Comparison of ENCODE assay signal across 8 mouse cellular contexts in genomic region chr1:180386951-180387749, GRCm38 (mm10). TPM values are rescaled to one million over a fixed set of nuclear protein-coding genes. Genes with fewer than 3 reads are reported as not detected.
DNase-seq lines count a peak whose midpoint lies in the region; ATAC-seq lines count a peak whose summit lies in the region.

No protein-coding gene starts in this region.

- DNase-seq in CD4-positive, CD25-positive, alpha-beta regulatory T cell, adult 2 months (ENCODE audit: low read depth, low spot score): peak; percentile 96
- DNase-seq in c-Kit-negative CD71-positive TER-119-positive erythroid progenitor cells, embryonic 14.5 days (ENCODE audit: low read depth, low spot score): peak; percentile 98
- peak; percentile 99 for DNase-seq in forebrain, embryonic 10.5 days (ENCODE audit: extremely low spot score, low spot score)
- peak; percentile 99 for DNase-seq in kidney, postnatal 36 days
- DNase-seq in telencephalon, adult 2 months (ENCODE audit: low read depth, low spot score): peak; percentile 97

- no peaks in the 10 kb centered on the region for H3K9me3 ChIP-seq in forebrain, embryonic 10.5 days
- no peaks in the 10 kb centered on the region for H3K9me3 ChIP-seq in heart, embryonic 16.5 days (replicated peaks; ENCODE audit: control insufficient read depth, low read length)
- H3K9me3 ChIP-seq in liver, embryonic 15.5 days (replicated peaks): no peaks in the 10 kb centered on the region
- no peaks in the 10 kb centered on the region for H3K9me3 ChIP-seq in neural tube, embryonic 12.5 days

- peak overlapping the region; percentile 86 for H3K27ac ChIP-seq in forebrain, embryonic 10.5 days
- peak overlapping the region; percentile 85 for H3K27ac ChIP-seq in heart, embryonic 16.5 days (ENCODE audit: low read length)
- peak overlapping the region; percentile 86 for H3K27ac ChIP-seq in liver, embryonic 15.5 days (replicated peaks)
- H3K27ac ChIP-seq in neural tube, embryonic 12.5 days: no peak overlapping the region

- H3K4me3 ChIP-seq in forebrain, embryonic 10.5 days: peak overlapping the region; percentile 56
- peak overlapping the region; percentile 52 for H3K4me3 ChIP-seq in heart, embryonic 16.5 days (ENCODE audit: low read length)
- peak overlapping the region; percentile 61 for H3K4me3 ChIP-seq in liver, embryonic 15.5 days (replicated peaks)
- peak overlapping the region; percentile 37 for H3K4me3 ChIP-seq in neural tube, embryonic 12.5 days

- H3K27me3 ChIP-seq in forebrain, embryonic 10.5 days (ENCODE audit: poor library complexity, severe bottlenecking): no peaks in the 10 kb centered on the region
- H3K27me3 ChIP-seq in heart, embryonic 16.5 days (ENCODE audit: control insufficient read depth, insufficient read depth, low read length): no peaks in the 10 kb centered on the region
- no peaks in the 10 kb centered on the region for H3K27me3 ChIP-seq in liver, embryonic 15.5 days
- no peaks in the 10 kb centered on the region for H3K27me3 ChIP-seq in neural tube, embryonic 12.5 days (replicated peaks)

- H3K4me1 ChIP-seq in forebrain, embryonic 10.5 days: peaks cover 33% of the 10 kb centered on the region
- H3K4me1 ChIP-seq in heart, embryonic 16.5 days (ENCODE audit: control insufficient read depth, insufficient read depth, low read length): peaks cover 46% of the 10 kb centered on the region
- H3K4me1 ChIP-seq in liver, embryonic 15.5 days (replicated peaks): peaks cover 47% of the 10 kb centered on the region
- peaks cover 8% of the 10 kb centered on the region; the same call in 1 of the 2 replicates for H3K4me1 ChIP-seq in neural tube, embryonic 12.5 days

- ATAC-seq in heart, embryonic 16.5 days (replicated peaks; ENCODE audit: extremely low read depth, insufficient read depth, low FRiP score): peak; percentile 97
- peak; percentile 98 for ATAC-seq in liver, embryonic 15.5 days (ENCODE audit: insufficient read depth)
- peak; percentile 97 for ATAC-seq in neural tube, embryonic 12.5 days (ENCODE audit: low FRiP score, low read depth)

- H3K4me2 ChIP-seq in heart, embryonic 16.5 days (ENCODE audit: low read depth, low read length): peak overlapping the region; percentile 64
- peak overlapping the region; percentile 85 for H3K4me2 ChIP-seq in liver, embryonic 15.5 days
- H3K4me2 ChIP-seq in neural tube, embryonic 12.5 days (replicated peaks): peak overlapping the region; percentile 59

- H3K9ac ChIP-seq in heart, embryonic 16.5 days (ENCODE audit: low read length): peak overlapping the region; percentile 64
- H3K9ac ChIP-seq in liver, embryonic 15.5 days: peak overlapping the region; percentile 61
- peak overlapping the region; percentile 3; the same call in 1 of the 2 replicates for H3K9ac ChIP-seq in neural tube, embryonic 12.5 days

- WGBS in forebrain, embryonic 10.5 days: 2% methylated on average over 27 of the region's 27 CpGs
- 3% methylated on average over 27 of the region's 27 CpGs for WGBS in heart, embryonic 16.5 days
- 3% methylated on average over 27 of the region's 27 CpGs for WGBS in liver, embryonic 15.5 days (ENCODE audit: insufficient replicate concordance)
- 3% methylated on average over 27 of the region's 27 CpGs for WGBS in neural tube, embryonic 12.5 days

- H3K36me3 ChIP-seq in forebrain, embryonic 10.5 days (replicated peaks): no peaks in the 10 kb centered on the region
- H3K36me3 ChIP-seq in heart, embryonic 16.5 days (ENCODE audit: control insufficient read depth, insufficient read depth): no peaks in the 10 kb centered on the region
- no peaks in the 10 kb centered on the region for H3K36me3 ChIP-seq in liver, embryonic 15.5 days (replicated peaks)
- H3K36me3 ChIP-seq in neural tube, embryonic 12.5 days: no peaks in the 10 kb centered on the region

RNA-seq across cellular contexts. Expression of gene Itpkb, which starts 56.9 kb away (rescaled TPM):
- 2.5 and 2.8 TPM in 2 replicates for polyA plus RNA-seq in forebrain, embryonic 10.5 days (2016; fragmentation: Nextera tagmentation; extraction: Ambion mirVana)
- 7.3 and 8.7 TPM in 2 replicates for polyA plus RNA-seq in heart, embryonic 16.5 days (2015; fragmentation: Nextera tagmentation; extraction: Ambion mirVana)
- 1.3 and 1.6 TPM in 2 replicates for polyA plus RNA-seq in liver, embryonic 15.5 days (2015; fragmentation: Nextera tagmentation; extraction: Ambion mirVana)
- 5.4 and 5.5 TPM in 2 replicates for polyA plus RNA-seq in neural tube, embryonic 12.5 days (2016; fragmentation: Nextera tagmentation; extraction: Ambion mirVana)

Comparison
In these comparisons a context has a peak if more than half of its experiments do, and no peak if none do; other contexts are left out.
1. H3K9ac ChIP-seq: peak in every context shown above with its lines; median percentile 64 in heart, embryonic 16.5 days; 61 in liver, embryonic 15.5 days; 3 in neural tube, embryonic 12.5 days.